Mouse (Mus musculus) gastrocnemius, postnatal 14 days (tissue): Measurements from ENCODE around the gene Eif2b2. TPM values are rescaled to one million over a fixed set of nuclear protein-coding genes. Genes with fewer than 3 reads are reported as not detected.

ENCODE experiments used
- DNase-seq: peaks from one replicate; pipeline ENCODE4 v3.0.0; 2021; ENCODE audit warnings: mixed read lengths
- intact Hi-C: fragments of 180-260 bp; cut with DNase I; formaldehyde crosslinking; loops from one replicate; pipeline ENCODE4 v1.15.1; 2025; ENCODE audit warnings: low total_unique reads
- total RNA-seq, 2 experiments: library from RNA; stranded (reverse); gene quantifications; 2 replicates each; pipeline ENCODE4 v1.2.3; 2021

Eif2b2 gene
- total RNA-seq, 2 experiments from 2014 or later: 75.6 to 77.1 TPM

DNA sequence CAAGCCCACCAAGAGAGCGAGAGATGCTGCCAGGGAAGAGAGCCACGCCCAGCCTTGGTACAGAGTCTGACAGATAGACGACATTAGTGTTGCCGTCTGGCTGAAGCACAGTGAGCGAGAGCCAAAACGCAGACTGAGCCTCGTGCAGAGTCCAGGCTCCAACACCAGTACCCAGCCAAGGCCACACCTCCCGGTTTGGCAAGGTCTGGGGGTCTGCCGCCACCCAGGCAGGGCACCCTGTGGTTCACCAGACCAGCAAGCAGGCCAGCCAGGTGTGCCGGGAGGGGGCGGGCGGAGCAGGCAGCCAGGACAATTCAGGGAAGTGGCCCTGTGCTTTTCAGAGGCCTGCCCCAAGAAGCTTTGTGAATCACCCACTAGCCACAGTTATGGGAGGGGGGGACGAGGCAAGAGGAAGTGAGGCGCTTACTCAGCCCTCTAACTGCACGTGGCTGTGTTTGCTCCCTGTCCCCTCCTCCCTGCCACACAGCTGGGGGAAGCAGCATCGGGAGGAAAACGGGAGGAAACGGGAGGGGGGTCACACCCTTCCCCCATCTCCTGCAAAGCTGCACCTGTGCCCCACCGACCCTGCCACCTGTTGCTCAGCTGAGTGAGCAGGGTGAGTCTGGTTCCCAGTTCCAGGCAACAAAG is 26.7 kb upstream of the Eif2b2 start:
- DNase-seq: peak; percentile 54

DNA sequence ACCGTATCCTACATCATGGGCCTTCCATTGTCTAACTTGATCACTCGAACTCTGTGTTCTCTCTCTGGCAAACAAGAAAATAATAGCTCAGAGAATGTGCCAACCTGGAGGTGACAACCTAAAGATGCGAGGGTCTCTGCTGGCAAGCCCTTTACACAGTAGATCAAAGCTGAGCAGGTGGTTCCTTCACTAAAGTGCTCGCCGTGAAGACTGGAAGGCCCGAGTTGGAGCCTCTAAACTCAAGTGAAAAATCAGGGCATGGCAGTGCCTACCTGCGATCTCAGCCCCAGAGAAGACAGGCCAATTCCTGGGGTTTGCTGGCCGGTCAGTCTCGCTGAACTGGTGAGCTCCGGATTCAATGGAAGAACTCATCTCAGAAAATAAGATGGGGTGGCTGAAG is 26.1 kb upstream of the Eif2b2 start:
- DNase-seq: no peak
- intact Hi-C loops: no loop called here

More for the DNA sequence above, 26.7 kb upstream of the Eif2b2 start:
- intact Hi-C loops: no loop called here

DNA sequence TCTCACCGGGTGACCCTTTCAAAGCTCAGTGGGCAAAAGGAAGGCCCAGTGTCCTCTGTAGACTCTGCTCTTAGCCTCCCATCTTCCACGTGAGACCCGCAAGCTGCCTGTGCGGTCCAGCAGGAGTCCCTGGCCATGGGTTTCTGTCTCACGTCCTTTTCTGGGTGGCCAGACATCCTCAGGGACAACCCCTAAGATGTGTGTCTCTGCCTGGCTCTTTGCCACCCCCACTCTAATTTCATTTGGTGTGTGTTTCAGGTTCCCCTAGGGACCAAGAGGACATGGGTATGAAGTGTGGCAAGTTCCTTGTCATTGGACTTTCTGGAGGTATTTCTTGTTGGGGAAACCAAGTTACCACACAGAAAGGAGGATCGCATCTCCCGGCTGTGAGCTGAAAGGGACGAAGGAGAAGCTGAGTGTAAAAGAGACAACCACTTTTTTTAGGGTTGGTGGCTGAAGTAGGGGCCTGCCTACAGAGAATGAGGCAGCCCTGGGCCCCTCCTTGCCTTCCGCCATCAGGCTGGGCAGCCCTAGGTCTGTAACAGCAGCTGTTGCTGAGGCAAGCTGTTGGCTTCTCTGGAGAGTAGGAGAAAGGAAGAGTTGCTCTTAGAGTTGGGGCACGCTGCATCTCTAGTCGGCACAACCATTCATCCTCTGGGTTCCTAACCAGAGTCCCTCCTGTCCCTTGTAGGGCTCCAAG is 25.2 kb upstream of the Eif2b2 start:
- peak; percentile 68 for DNase-seq
- intact Hi-C loops: no loop called here

DNA sequence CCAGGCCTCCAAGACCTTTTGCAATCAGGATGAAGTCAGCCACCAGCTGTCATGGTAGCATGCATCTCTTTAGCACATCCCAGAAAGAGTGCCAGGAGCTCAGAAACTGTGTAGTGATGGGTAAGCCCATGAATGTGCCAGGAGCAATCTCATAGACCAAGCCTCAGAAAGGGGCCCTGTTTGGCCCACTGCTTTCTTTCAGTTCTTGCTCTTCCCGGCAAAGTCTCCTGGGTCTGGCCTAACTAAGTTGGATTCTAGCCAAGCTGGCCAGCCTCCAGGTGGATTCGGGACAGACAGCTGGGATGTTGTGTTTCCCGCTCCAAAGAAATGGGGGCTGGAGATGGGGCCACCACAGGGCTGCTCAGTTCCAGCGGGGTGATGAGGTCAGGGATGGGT is 24.7 kb upstream of the Eif2b2 start:
- peak; percentile 90 for DNase-seq
- intact Hi-C loops: no loop called here

DNA sequence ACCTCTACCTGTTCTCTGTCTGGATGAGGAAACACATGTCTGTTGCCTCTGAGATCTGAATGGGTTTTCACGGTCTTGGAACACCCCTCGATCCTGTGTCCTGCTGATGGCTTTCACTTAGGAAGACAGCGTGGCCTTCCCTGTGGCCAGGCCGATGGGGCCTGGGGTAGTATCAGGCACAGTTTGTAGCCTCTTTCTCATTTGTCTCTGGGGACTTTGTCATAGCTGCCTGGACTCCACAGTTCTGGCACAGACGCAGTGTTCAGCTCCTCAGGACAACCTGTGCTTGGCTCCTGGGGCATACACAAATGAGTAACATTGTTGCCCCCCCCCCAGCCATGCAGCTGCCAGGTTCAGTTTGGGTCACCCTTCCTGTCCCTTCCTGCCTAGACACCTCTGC is 24.2 kb upstream of the Eif2b2 start:
- DNase-seq: no peak
- intact Hi-C loops: no loop called here

DNA sequence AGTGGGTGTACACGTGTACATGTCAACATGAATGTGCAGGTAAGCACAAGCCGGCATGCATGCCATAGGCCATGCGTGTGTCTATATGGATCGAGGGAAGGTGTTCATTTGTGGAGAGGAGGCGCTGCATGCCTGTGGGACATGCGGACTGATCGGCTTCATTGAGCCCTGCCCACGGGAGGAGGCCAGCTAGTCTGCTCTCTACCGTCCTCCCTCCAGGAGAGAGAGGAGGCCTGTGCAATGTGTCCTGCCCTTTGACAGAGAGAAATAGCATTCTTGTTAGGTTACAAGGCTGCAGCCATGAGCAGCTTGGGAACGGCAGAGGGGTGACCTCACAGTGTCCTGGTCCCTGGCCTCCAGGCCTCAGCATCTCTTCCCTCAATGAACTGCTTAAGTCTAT is 23.1 kb upstream of the Eif2b2 start:
- DNase-seq: no peak
- intact Hi-C loops: no loop called here

DNA sequence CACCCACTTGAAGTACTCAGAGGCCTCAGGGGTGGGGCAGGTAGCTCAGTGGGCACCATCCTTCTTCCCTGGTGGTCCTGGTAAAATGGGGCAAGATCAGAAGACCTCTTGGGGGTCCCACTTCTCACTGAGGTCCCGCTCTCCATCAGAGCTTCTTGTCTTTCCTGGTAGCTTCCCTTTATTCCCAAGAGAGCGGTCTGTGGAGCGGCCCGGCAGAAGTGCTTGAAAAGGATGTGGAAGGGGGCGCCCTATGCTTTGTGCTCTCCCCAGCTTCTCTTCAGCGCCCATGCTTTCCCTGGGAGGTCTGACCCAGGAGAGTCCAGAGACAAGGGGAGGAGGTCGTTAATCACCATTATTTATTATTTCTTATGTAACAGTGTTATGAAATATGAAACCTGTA is 21.9 kb upstream of the Eif2b2 start:
- DNase-seq: no peak
- intact Hi-C loops: no loop called here

DNA sequence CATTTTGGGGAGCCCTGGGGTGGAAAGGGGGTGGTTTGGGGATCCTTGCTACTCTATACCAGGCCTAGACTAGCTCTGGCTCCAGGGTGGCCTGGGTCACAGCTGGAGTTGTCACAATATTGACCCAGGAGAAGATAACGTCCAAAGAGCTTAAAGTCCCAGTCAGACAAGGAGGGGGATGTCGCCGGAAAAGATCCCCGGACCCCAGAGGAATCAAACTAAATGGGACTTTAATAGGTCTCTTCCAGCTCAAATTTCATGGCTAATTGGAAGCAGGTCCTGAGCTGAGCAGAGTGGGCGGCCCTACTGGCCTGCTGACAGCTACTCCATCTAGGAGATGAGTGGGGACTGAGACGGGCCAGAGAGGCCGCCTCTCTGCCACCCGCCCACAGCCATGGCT is 21.3 kb upstream of the Eif2b2 start:
- DNase-seq: no peak
- intact Hi-C loops: no loop called here

DNA sequence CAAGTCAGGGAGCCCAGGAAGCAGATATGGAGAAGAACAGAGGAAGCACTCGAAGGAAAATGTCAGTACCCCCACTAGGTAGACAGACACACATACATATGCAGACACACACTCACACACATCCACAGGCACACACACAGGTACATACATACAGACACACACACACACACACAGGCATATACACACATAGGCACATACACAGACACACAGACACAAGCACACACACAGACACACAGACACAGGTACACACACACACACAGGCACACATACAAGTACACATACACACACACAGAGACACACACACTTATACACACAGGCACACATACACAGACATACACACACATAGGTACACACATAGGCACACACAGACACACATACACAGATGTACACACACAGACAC is 19.3 kb upstream of the Eif2b2 start:
- no peak for DNase-seq
- intact Hi-C loops: no loop called here

DNA sequence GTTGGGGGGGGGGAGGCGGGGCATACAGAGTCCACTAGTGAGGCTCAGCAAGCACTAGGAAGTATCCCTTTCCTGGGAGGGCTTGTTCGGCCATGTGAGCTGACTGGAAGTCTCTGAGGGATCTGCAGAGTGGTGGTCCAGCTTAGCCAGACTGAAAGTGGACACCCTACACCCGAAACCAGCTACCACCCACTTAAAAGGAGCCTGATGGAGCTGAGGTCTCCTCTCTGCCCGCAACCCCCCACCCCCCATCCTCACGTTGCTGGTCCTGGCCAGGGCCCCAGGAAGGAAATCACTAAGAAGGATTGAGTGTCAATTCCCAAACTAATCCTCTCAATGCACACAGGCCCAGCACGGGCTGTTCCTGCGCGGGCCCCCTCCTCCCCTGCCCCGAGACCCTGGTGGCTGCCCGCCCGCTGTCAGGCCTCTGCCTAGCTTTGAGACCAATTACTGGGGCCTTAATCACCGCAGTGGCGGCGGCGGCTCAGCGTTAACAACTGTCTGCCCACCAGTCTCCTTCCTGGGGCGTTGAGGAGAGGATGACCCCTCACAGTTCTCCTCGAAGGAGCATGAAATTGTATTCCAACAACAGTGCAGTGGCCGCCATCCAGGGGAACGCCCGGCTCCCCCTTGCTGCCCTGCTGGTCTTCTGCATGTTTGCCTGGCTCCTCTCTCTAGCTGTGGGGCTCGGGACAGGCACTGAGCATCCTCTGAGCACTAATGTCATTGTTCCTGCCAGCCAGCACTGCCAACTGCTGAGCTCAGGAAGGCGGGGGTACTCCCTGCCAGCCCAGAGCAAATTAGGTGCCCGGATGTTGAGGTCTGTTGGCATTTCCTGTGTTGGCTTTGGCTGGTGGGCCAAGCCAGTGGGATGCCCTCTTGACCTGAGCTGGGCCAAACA is 18.1 kb upstream of the Eif2b2 start:
- intact Hi-C loops: no loop called here
- DNase-seq: peak; percentile 53

DNA sequence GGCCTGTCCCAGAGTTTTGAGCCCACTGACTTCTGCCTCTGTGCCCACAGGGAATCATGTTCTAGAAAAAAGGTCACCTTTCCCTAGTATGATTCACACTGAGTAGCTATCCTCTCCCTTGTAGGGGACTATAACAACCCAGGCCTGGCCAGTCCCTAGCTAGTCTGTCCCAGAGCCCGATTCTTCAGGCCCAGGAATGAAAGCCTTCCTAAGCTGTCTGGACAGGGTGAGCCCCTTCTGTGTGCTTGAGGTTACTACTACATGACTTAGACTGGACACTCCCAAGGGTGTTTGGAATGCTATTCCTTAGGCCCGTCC is 17.5 kb upstream of the Eif2b2 start:
- intact Hi-C loops: no loop called here
- no peak for DNase-seq

DNA sequence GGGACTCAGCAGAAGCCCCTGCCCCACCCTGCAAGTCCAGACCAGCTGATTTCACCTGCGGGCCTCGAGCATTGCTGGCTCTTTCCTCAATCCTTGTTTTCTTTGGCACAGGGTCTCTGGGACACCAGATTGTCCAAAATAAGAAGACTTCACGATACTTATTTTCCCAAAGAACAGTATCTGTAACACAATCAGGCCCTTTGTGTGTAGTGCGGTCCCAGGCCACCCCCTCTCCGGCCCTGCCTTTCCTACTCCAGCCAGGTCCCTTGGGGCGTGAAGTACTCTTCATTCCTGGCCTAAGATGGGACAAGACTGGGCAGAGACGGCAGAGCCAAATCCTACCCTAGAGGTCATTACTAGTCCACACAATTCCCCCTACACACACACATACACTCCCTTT is 17.1 kb upstream of the Eif2b2 start:
- intact Hi-C loops: no loop called here
- DNase-seq: no peak

DNA sequence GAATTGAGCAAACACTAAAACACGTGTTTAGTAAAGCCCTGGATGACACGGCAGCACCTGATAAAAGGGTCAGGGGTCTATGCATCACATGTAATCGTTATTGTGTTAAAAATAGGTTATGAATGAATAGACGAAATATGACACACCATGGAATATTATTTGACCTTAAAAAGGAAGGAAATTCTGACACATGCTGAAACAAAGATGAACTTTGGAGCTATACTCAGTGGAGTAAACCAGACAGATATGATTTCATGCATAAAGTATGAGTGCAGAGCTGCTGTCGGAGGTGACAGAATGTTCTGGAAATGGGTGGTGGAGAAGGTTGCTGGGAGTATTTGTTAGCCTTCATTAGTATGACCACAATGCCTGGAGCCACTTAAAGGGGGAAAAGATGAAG is 15.6 kb upstream of the Eif2b2 start:
- DNase-seq: no peak
- intact Hi-C loops: no loop called here

DNA sequence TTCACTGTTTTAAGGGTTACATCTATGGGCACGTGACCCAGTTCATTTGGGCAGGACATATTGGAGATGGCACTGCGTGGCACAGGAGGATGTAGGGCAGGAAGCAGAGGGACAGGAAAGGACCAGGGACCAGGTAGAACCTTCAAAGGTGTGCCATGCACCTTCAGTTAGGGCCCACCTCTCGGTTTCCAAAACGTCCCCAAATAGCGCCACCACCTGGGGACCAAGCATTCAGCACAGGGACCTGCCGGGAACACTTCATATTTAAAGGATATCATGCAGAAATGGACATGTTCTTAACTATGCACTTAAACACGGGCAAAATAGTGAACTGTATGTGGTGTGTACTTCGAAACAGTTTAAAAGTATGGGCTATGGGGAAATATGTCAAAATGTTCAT is 15.2 kb upstream of the Eif2b2 start:
- DNase-seq: no peak
- intact Hi-C loops: no loop called here

DNA sequence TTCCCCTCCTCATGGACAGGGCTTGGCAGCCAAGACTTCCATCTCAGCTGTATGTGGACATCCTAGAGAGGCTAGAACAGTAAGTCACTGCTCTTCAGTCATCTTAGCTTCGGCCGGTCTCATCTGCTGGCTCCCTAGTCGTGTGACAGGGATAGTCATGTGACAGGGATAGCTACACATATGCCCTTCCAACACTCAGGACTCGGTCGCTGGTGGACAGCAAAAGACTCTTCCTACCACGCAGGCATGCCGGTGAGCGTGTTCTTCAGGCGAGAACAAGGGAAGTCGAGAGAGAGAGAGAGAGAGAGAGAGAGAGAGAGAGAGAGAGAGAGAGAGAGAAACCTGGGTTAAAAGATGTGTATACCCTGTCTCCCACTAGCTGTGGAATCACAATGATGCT is 13.9 kb upstream of the Eif2b2 start:
- no peak for DNase-seq
- intact Hi-C loops: loop anchor here (5.0 kb wide), 1 partner anchor 33 kb away; no protein-coding TSS in a partner anchor

DNA sequence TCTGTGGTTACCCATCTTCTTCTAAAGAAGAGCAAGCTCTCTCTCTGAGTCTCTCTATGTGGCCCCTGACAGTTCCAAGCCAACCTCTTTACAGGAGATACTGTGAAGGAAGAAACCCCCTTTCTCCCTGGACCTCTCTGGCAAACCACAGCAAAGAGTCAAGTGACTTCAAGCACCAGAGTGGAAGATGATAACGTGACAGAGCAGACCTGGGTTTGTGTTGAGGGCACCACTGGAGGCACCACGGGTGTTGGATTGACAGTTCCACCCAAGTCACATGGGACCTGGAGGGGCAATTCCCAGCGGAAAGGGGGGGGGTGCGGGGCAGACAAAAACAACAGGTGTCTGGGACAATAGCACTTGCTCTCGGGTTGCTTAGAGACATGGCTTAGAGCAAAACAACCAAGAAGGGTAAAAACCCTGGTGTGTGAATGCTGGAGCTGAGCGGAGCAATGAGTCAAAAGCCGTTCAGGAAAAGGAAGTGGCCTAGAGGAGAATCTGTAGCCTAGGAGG is 10.5 kb upstream of the Eif2b2 start:
- intact Hi-C loops: loop anchor here (5.0 kb wide), 1 partner anchor 36 kb away; no protein-coding TSS in a partner anchor
- no peak for DNase-seq

DNA sequence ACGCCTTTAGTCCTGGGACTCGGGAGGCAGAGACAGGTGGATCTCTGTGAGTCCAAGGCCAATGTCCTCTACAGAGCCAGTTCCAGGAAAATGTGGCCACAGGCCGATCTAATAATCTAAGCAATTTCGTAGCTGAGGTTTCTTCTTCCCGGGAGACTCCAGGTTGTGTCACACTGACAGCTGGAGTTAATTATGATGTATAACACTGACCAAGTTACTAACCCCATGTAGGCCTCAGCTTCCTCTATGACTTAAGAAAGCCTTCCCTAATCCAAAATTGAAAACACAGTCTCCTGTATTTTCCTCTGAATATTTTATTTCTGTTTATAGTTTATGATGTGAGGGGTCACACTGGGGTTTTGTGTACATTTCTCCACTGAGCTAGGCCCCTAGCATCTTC is 4.2 kb upstream of the Eif2b2 start:
- intact Hi-C loops: loop anchor here (5.0 kb wide), 1 partner anchor 33 kb away; no protein-coding TSS in a partner anchor
- DNase-seq: no peak

DNA sequence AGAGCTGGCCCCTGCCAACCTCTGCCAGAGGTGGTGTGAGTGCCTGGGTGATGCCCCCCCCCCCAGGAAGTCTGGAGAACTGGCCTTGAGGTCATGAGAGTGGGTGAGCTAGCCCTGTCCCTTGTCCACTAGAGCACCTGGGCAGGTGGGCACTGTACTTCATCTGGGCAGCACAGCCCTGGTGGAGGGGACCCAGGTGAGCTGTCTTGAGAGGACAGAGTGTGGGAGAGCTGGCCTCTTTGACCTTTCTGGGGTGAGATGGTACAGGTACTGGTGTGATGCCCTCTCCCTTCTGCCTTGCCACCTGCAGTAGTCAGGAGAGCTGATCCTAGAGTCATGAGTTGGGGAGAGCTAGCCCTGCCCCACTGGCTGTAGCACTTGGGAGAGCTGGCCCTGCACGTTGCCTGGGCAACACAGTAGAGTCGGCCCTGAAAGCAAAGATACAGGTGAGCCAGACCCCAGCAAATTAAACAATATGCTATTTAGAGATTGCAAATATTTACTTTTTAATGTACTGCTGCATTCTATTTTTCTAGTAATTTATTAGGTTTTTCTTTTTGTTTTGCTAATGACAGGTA is 1.5 kb upstream of the Eif2b2 start:
- intact Hi-C loops: loop anchor here (5.0 kb wide), 1 partner anchor 36 kb away; no protein-coding TSS in a partner anchor
- no peak for DNase-seq

DNA sequence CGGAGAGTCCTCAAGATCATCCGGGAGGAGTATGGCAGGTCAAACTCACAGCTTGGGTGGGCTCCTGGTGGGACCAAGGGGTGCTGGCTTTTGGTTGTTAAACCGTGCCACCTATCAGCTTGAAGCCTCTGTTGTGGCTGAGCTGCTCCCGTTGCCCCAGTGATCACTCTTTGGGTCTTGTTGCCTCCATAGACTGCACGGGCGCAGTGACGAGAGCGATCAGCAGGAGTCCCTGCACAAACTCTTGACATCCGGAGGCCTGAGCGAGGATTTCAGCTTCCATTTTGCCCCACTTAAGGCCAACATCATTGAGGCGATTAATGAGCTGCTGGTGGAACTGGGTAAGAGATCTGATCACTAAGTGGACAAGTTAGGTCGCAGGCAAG is 617 bp downstream of the Eif2b2 start:
- intact Hi-C loops: loop anchor here (5.0 kb wide), 1 partner anchor 38 kb away; no protein-coding TSS in a partner anchor
- DNase-seq: no peak

DNA sequence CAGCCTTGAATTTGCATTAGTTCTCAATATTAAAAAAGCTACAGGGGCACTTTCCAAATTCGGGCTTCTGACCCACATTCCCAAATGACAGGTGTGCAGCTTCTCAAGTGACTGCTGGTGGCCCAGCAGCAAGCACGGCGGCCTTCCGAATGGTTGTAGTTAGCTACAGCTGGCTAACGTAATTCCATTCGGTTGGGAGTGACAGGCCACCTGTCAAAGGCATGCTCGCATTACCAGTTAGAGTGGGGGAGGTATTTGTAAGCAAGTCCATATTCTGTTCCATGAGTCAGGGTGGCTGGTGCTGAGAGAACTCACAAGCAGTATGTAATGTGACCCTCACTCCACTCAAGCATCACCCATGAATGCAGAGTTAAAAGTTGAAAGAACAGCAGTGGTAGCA is 7.9 kb downstream of the Eif2b2 start:
- intact Hi-C loops: no loop called here
- peak; percentile 54 for DNase-seq
